Mouse (Mus musculus): ENCODE results near the gene Gm13420. TPM values are rescaled to one million over a fixed set of nuclear protein-coding genes. Genes with fewer than 3 reads are reported as not detected.

Gm13420 gene
- total and polyA plus RNA-seq, 3 experiments: not detected

- Histone ChIP-seq H3K4me2 (ENCODE audit: insufficient read depth, low read depth, poor library complexity, severe bottlenecking) (no peak overlapping the region), H3K27me3 (replicated peaks) (no peaks in the 10 kb centered on the region), H3K9ac (ENCODE audit: insufficient read depth, low read depth) (no peak overlapping the region), H3K27ac (ENCODE audit: insufficient read depth, low read depth) (no peak overlapping the region), H3K36me3 (replicated peaks in 1 of 2; ENCODE audit: control insufficient read depth in 1 of 2, insufficient read depth in 1 of 2, low read length in 1 of 2) (peaks cover 92 to 98% of the 10 kb centered on the region in 2 experiments), H3K9me3 (replicated peaks; ENCODE audit: low read length) (no peaks in the 10 kb centered on the region), H3K4me3 (replicated peaks in 1 of 3; ENCODE audit: low read depth in 2 of 3, low read length in 2 of 3, poor library complexity in 1 of 3) (no peak overlapping the region), H3K4me1 (ENCODE audit: control insufficient read depth in 1 of 2, insufficient read depth in 2 of 2) (peaks cover 3 to 26% of the 10 kb centered on the region in 2 experiments; a peak in 3 of 4 replicates), H3K79me2 (replicated peaks; ENCODE audit: control insufficient read depth, extremely low read depth, insufficient read depth, poor library complexity, severe bottlenecking) (no peaks in the 10 kb centered on the region)
- in situ Hi-C loops (cut with MboI; ENCODE audit: low pct_ligation_motif_present, low pct_unique_long_range_greater_than_20kb, low sequenced_read_pairs): no loop called here
- peak; percentile 35 for DNase-seq (ENCODE audit: extremely low read depth)
- dilution Hi-C loops (cut with MboI; ENCODE audit: extremely low pct_ligation_motif_present, extremely low pct_unique_long_range_greater_than_20kb, low sequenced_read_pairs): no loop called here
- TF ChIP-seq SMC3 (IDR thresholded peaks at IDR 0.05; ENCODE audit: low read depth, low read length) (peak; percentile 52), RAD21 (IDR thresholded peaks at IDR 0.05; ENCODE audit: low read depth, low read length) (peak; percentile 64), MEF2A (IDR thresholded peaks at IDR 0.05; ENCODE audit: borderline replicate concordance, low read depth, low read length) (no peak), ZC3H11A (IDR thresholded peaks at IDR 0.05; ENCODE audit: low read depth, low read length) (peak; percentile 3; the same call in 1 of the 2 replicates), IRF4 (IDR thresholded peaks at IDR 0.05; ENCODE audit: low read depth, low read length) (0 out of 2 replicates have a peak, but pooled peaks have one; percentile 13), NELFE (IDR thresholded peaks at IDR 0.05; ENCODE audit: low read depth, low read length) (no peak), CTCF (conservative IDR thresholded peaks at IDR 0.05 in 1 of 2, IDR thresholded peaks at IDR 0.05 in 1 of 2; ENCODE audit: low read depth in 2 of 2, low read length in 2 of 2) (peak in 1 of 2 experiments; percentile 67; a peak in 2 of 4 replicates)
Observed at GRCm38 (mm10) chr2:29731545-29731944, 19.9 kb downstream of the Gm13420 start.

DNA sequence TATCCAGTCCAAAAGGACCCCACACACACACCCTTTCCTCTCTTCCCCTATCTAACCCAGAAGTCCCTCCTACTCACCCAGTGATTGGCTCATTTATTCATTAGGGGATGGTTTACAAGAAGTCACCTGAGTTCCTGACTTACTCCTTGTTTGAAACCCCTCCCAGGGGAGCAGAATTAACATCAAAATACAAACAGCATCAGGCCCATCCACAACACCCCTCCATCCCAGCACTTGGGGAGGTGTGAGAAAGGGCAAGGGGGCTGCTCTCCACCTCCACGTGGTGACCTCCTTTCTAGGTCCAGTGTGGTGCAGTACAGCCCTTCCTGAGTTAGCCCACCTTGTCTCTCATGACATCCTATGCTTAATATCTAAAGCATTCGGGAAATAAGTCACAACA, 22.0 kb downstream of the Gm13420 start:
- no peak overlapping the region for H3K27ac ChIP-seq (ENCODE audit: insufficient read depth, low read depth)
- H3K79me2 ChIP-seq (replicated peaks; ENCODE audit: control insufficient read depth, extremely low read depth, insufficient read depth, poor library complexity, severe bottlenecking): no peaks in the 10 kb centered on the region
- dilution Hi-C loops (cut with MboI; ENCODE audit: extremely low pct_ligation_motif_present, extremely low pct_unique_long_range_greater_than_20kb, low sequenced_read_pairs): no loop called here
- peaks cover 94 to 99% of the 10 kb centered on the region in 2 experiments for H3K36me3 ChIP-seq (replicated peaks in 1 of 2; ENCODE audit: control insufficient read depth in 1 of 2, insufficient read depth in 1 of 2, low read length in 1 of 2)
- H3K9ac ChIP-seq (ENCODE audit: insufficient read depth, low read depth): no peak overlapping the region
- no peaks in the 10 kb centered on the region for H3K27me3 ChIP-seq (replicated peaks)
- no peak overlapping the region for H3K4me3 ChIP-seq (replicated peaks in 1 of 3; ENCODE audit: low read depth in 2 of 3, low read length in 2 of 3, poor library complexity in 1 of 3)
- H3K4me1 ChIP-seq (ENCODE audit: control insufficient read depth in 1 of 2, insufficient read depth in 2 of 2): peaks cover 3 to 34% of the 10 kb centered on the region in 2 experiments; a peak in 3 of 4 replicates
- in situ Hi-C loops (cut with MboI; ENCODE audit: low pct_ligation_motif_present, low pct_unique_long_range_greater_than_20kb, low sequenced_read_pairs): no loop called here
- H3K4me2 ChIP-seq (ENCODE audit: insufficient read depth, low read depth, poor library complexity, severe bottlenecking): no peak overlapping the region
- TF ChIP-seq POLR2AphosphoS2 (IDR thresholded peaks at IDR 0.05; ENCODE audit: low read depth, low read length) (peak; percentile 29; the same call in 1 of the 2 replicates), ZC3H11A (IDR thresholded peaks at IDR 0.05; ENCODE audit: low read depth, low read length) (no peak)
- no peaks in the 10 kb centered on the region for H3K9me3 ChIP-seq (replicated peaks; ENCODE audit: low read length)
- no peak for DNase-seq (ENCODE audit: extremely low read depth)

DNA sequence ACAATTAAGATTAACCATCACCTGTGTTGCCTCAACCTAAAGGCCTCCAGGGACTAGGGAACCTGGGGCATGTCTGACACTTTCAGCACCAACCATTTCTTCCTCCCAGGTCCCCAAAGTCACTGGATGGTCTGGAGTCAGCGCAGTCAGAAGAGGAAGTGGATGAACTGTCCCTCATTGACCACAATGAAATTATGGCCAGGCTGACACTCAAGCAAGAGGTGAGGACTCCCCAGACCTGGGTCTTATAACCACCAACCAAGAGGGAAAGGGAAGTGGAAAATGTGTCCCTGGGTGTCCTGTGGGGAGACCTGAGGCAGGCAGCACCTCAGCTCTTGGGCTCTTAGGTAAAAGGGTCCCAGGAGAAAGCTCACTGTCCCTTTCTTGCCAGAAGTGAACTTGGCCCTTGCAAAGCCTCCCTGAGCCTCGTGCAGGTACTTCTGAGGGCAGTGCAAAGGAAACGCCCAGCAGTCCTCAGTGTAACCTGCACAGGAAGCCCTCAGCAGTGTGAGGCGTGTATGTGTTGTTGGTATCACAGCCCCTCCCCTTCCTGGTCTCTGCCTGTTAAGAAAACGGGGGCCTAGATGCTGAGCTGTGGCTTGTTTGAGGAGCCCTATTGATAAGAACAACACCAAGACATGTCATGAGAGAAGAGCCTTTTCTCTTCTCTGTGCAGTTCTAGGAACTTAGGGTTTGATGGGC, 26.7 kb downstream of the Gm13420 start:
- Histone ChIP-seq H3K4me1 (ENCODE audit: control insufficient read depth in 1 of 2, insufficient read depth in 2 of 2) (peaks cover 3 to 47% of the 10 kb centered on the region in 2 experiments; a peak in 3 of 4 replicates), H3K27ac (ENCODE audit: insufficient read depth, low read depth) (no peak overlapping the region), H3K9ac (ENCODE audit: insufficient read depth, low read depth) (no peak overlapping the region), H3K27me3 (replicated peaks) (no peaks in the 10 kb centered on the region), H3K36me3 (replicated peaks in 1 of 2; ENCODE audit: control insufficient read depth in 1 of 2, insufficient read depth in 1 of 2, low read length in 1 of 2) (peaks cover 98 to 100% of the 10 kb centered on the region in 2 experiments), H3K4me3 (replicated peaks in 1 of 3; ENCODE audit: low read depth in 2 of 3, low read length in 2 of 3, poor library complexity in 1 of 3) (no peak overlapping the region), H3K4me2 (ENCODE audit: insufficient read depth, low read depth, poor library complexity, severe bottlenecking) (no peak overlapping the region), H3K9me3 (replicated peaks; ENCODE audit: low read length) (no peaks in the 10 kb centered on the region), H3K79me2 (replicated peaks; ENCODE audit: control insufficient read depth, extremely low read depth, insufficient read depth, poor library complexity, severe bottlenecking) (no peaks in the 10 kb centered on the region)
- no peak for DNase-seq (ENCODE audit: extremely low read depth)
- TF ChIP-seq RCOR1 (conservative IDR thresholded peaks at IDR 0.05; ENCODE audit: low read depth, low read length): no peak
- TF ChIP-seq POLR2A (IDR thresholded peaks at IDR 0.05; ENCODE audit: low read depth, low read length): peak; percentile 29
- in situ Hi-C loops (cut with MboI; ENCODE audit: low pct_ligation_motif_present, low pct_unique_long_range_greater_than_20kb, low sequenced_read_pairs) (no loop called here), dilution Hi-C loops (cut with MboI; ENCODE audit: extremely low pct_ligation_motif_present, extremely low pct_unique_long_range_greater_than_20kb, low sequenced_read_pairs) (no loop called here)
